Mouse (Mus musculus) heart, embryonic 13.5 days (tissue): ENCODE data around the gene Tktl2. TPM values are rescaled to one million over a fixed set of nuclear protein-coding genes. Genes with fewer than 3 reads are reported as not detected.
A peak's percentile ranks its signal among the peaks of the same experiment; 100 is the strongest.

Experiments used
- ATAC-seq: fragments of 200-750 bp; cut with Nextera tagmentation; 2 replicates; pipeline ENCODE4 v1.8.0; 2017; ENCODE audit warnings: moderate TSS enrichment; ENCODE audit not compliant: insufficient number of reproducible peaks, low FRiP score, low TSS enrichment; ENCODE audit errors: extremely low read depth
- H3K27ac ChIP-seq: fragments of 300-500 bp; sonication (generic); replicated peaks from 2 replicates; pipeline ENCODE4 v1.5.1; 2015; ENCODE audit warnings: moderate library complexity, mild to moderate bottlenecking, inconsistent platforms
- H3K27me3 ChIP-seq: fragments of 300-500 bp; sonication (generic); replicated peaks from 2 replicates; pipeline ENCODE4 v1.6.1; 2015; ENCODE audit warnings: mild to moderate bottlenecking, inconsistent platforms
- H3K36me3 ChIP-seq: fragments of 300-500 bp; sonication (generic); 2 replicates; pipeline ENCODE4 v1.6.1; 2015; ENCODE audit warnings: mild to moderate bottlenecking, inconsistent platforms
- H3K4me1 ChIP-seq: fragments of 300-500 bp; sonication (generic); 2 replicates; pipeline ENCODE4 v1.6.1; 2015; ENCODE audit warnings: inconsistent platforms
- H3K4me2 ChIP-seq: fragments of 300-500 bp; sonication (generic); 2 replicates; pipeline ENCODE4 v1.6.1; 2015; ENCODE audit warnings: inconsistent platforms, mild to moderate bottlenecking, moderate library complexity
- H3K4me3 ChIP-seq: fragments of 300-500 bp; sonication (generic); 2 replicates; pipeline ENCODE4 v1.5.1; 2015; ENCODE audit warnings: moderate library complexity, mild to moderate bottlenecking, inconsistent platforms
- H3K9ac ChIP-seq: fragments of 300-500 bp; sonication (generic); 2 replicates; pipeline ENCODE4 v1.6.1; 2015; ENCODE audit warnings: inconsistent platforms, mild to moderate bottlenecking, moderate library complexity
- H3K9me3 ChIP-seq: fragments of 300-500 bp; sonication (generic); 2 replicates; pipeline ENCODE4 v1.6.1; 2016; ENCODE audit warnings: inconsistent platforms
- WGBS: fragments of 180-500 bp; shearing (Covaris S2); methylation state at CpG from one replicate; pipeline ENCODE4 v1.1.7; 2015; ENCODE audit warnings: mixed read lengths; 5-methylcytosine and 5-hydroxymethylcytosine counted together
- polyA plus RNA-seq: library from polyadenylated mRNA; unstranded; fragments of >200 nt; fragmentation: Nextera tagmentation; extraction: Ambion mirVana; gene quantifications from 2 replicates; pipeline ENCODE4 v1.2.1, GENCODE M21; 2015

Gene Tktl2
- not detected in 2 replicates for polyA plus RNA-seq

GRCm38 (mm10) chr8:66511537-66511936 lies at the start of gene Tktl2:
Tktl2 (plus strand) TSS chr8:66511756.
- Histone ChIP-seq H3K36me3 (no peaks in the 10 kb centered on the region), H3K9me3 (no peaks in the 10 kb centered on the region), H3K4me1 (no peaks in the 10 kb centered on the region), H3K4me3 (no peak within 1 kb of the TSS), H3K4me2 (no peak within 1 kb of the TSS), H3K27me3 (no peaks in the 10 kb centered on the region), H3K27ac (no peak within 1 kb of the TSS), H3K9ac (no peak within 1 kb of the TSS)
- WGBS: 89% methylated on average over 22 of the region's 22 CpGs
- no peak for ATAC-seq

- Histone ChIP-seq H3K4me2 (no peak overlapping the region), H3K9ac (no peak overlapping the region), H3K36me3 (peaks cover under 1% of the 10 kb centered on the region; the same call in 1 of the 2 replicates), H3K27me3 (no peaks in the 10 kb centered on the region), H3K9me3 (no peaks in the 10 kb centered on the region), H3K4me3 (no peak overlapping the region), H3K27ac (no peak overlapping the region), H3K4me1 (no peaks in the 10 kb centered on the region)
- 41% methylated on average over 3 of the region's 3 CpGs for WGBS
- ATAC-seq: no peak
Observed at GRCm38 (mm10) chr8:66469821-66470220, 41.7 kb upstream of the Tktl2 start.

- peaks cover 63% of the 10 kb centered on the region for H3K36me3 ChIP-seq
- 93% methylated on average over 3 of the region's 3 CpGs for WGBS
- no peak for ATAC-seq
Observed at GRCm38 (mm10) chr8:66476880-66477279, 34.7 kb upstream of the Tktl2 start.

GRCm38 (mm10) chr8:66486084-66486763 lies 25.3 kb upstream of the Tktl2 start, which contains the start of gene Tma16:
Tma16 (minus strand) TSS chr8:66486530.
- peaks cover 8% of the 10 kb centered on the region for H3K4me1 ChIP-seq
- 0 out of 2 replicates have a peak within 1 kb of the TSS, but pooled peaks have one; percentile 40 for H3K27ac ChIP-seq
- H3K9me3 ChIP-seq: no peaks in the 10 kb centered on the region
- peak within 1 kb of the TSS; percentile 78 for H3K4me3 ChIP-seq
- H3K4me2 ChIP-seq: peak within 1 kb of the TSS; percentile 83
- under 1% methylated on average over 45 of the region's 45 CpGs for WGBS
- H3K36me3 ChIP-seq: peaks cover 27% of the 10 kb centered on the region
- peak within 1 kb of the TSS; percentile 89 for H3K9ac ChIP-seq
- peak; percentile 70 for ATAC-seq
- no peaks in the 10 kb centered on the region for H3K27me3 ChIP-seq

More at GRCm38 (mm10) chr8:66476880-66477279, 34.7 kb upstream of the Tktl2 start:
- H3K4me3 ChIP-seq: no peak overlapping the region
- H3K9me3 ChIP-seq: no peaks in the 10 kb centered on the region
- no peak overlapping the region for H3K9ac ChIP-seq
- H3K27ac ChIP-seq: no peak overlapping the region
- H3K27me3 ChIP-seq: no peaks in the 10 kb centered on the region
- H3K4me2 ChIP-seq: no peak overlapping the region
- no peaks in the 10 kb centered on the region for H3K4me1 ChIP-seq

- H3K9me3 ChIP-seq: no peaks in the 10 kb centered on the region
- no peak overlapping the region for H3K27ac ChIP-seq
- WGBS: 49% methylated on average over 3 of the region's 3 CpGs
- no peak overlapping the region for H3K4me3 ChIP-seq
- H3K9ac ChIP-seq: no peak overlapping the region
- H3K27me3 ChIP-seq: no peaks in the 10 kb centered on the region
- H3K36me3 ChIP-seq: peaks cover 3% of the 10 kb centered on the region
- peaks cover 8% of the 10 kb centered on the region for H3K4me1 ChIP-seq
- ATAC-seq: no peak
- no peak overlapping the region for H3K4me2 ChIP-seq
Observed at GRCm38 (mm10) chr8:66488556-66488955, 23.0 kb upstream of the Tktl2 start.

GRCm38 (mm10) chr8:66490624-66491023 lies 20.9 kb upstream of the Tktl2 start:
- no peak overlapping the region for H3K4me3 ChIP-seq
- no peaks in the 10 kb centered on the region for H3K27me3 ChIP-seq
- H3K27ac ChIP-seq: no peak overlapping the region
- 0 out of 2 replicates have a peak, but pooled peaks cover under 1% of the 10 kb centered on the region for H3K4me1 ChIP-seq
- no peak overlapping the region for H3K4me2 ChIP-seq
- no peak overlapping the region for H3K9ac ChIP-seq
- ATAC-seq: no peak
- WGBS: 73% methylated on average over 4 of the region's 4 CpGs
- no peaks in the 10 kb centered on the region for H3K36me3 ChIP-seq
- H3K9me3 ChIP-seq: no peaks in the 10 kb centered on the region

GRCm38 (mm10) chr8:66494496-66494895 lies 17.1 kb upstream of the Tktl2 start:
- Histone ChIP-seq H3K4me1 (no peaks in the 10 kb centered on the region), H3K9me3 (no peaks in the 10 kb centered on the region), H3K9ac (no peak overlapping the region), H3K4me3 (no peak overlapping the region), H3K27ac (no peak overlapping the region), H3K4me2 (no peak overlapping the region), H3K36me3 (no peaks in the 10 kb centered on the region), H3K27me3 (0 out of 2 replicates have a peak, but pooled peaks cover 4% of the 10 kb centered on the region)
- 58% methylated on average over 2 of the region's 2 CpGs for WGBS
- ATAC-seq: no peak

- Histone ChIP-seq H3K27me3 (0 out of 2 replicates have a peak, but pooled peaks cover 4% of the 10 kb centered on the region), H3K27ac (no peak overlapping the region), H3K4me1 (no peaks in the 10 kb centered on the region), H3K4me2 (no peak overlapping the region), H3K36me3 (no peaks in the 10 kb centered on the region), H3K4me3 (no peak overlapping the region), H3K9ac (no peak overlapping the region), H3K9me3 (no peaks in the 10 kb centered on the region)
- ATAC-seq: no peak
- WGBS: 6% methylated on average over 8 of the region's 8 CpGs
Observed at GRCm38 (mm10) chr8:66495726-66496125, 15.8 kb upstream of the Tktl2 start.

- H3K9me3 ChIP-seq: no peaks in the 10 kb centered on the region
- H3K36me3 ChIP-seq: no peaks in the 10 kb centered on the region
- H3K27ac ChIP-seq: no peak overlapping the region
- no peak overlapping the region for H3K4me3 ChIP-seq
- 37% methylated on average over 4 of the region's 4 CpGs for WGBS
- H3K9ac ChIP-seq: no peak overlapping the region
- ATAC-seq: no peak
- no peaks in the 10 kb centered on the region for H3K4me1 ChIP-seq
- 0 out of 2 replicates have a peak, but pooled peaks cover 4% of the 10 kb centered on the region for H3K27me3 ChIP-seq
- H3K4me2 ChIP-seq: no peak overlapping the region
Observed at GRCm38 (mm10) chr8:66496998-66497577, 14.5 kb upstream of the Tktl2 start.

- no peak for ATAC-seq
- H3K4me2 ChIP-seq: no peak overlapping the region
- WGBS: 67% methylated on average over 2 of the region's 2 CpGs
- H3K27me3 ChIP-seq: no peaks in the 10 kb centered on the region
- no peak overlapping the region for H3K9ac ChIP-seq
- H3K9me3 ChIP-seq: no peaks in the 10 kb centered on the region
- no peaks in the 10 kb centered on the region for H3K36me3 ChIP-seq
- H3K4me1 ChIP-seq: no peaks in the 10 kb centered on the region
- no peak overlapping the region for H3K4me3 ChIP-seq
- no peak overlapping the region for H3K27ac ChIP-seq
Observed at GRCm38 (mm10) chr8:66503381-66503780, 8.2 kb upstream of the Tktl2 start.

GRCm38 (mm10) chr8:66519149-66519548 lies 7.6 kb downstream of the Tktl2 start:
- H3K4me2 ChIP-seq: no peak overlapping the region
- no peak for ATAC-seq
- 70% methylated on average over 2 of the region's 2 CpGs for WGBS
- H3K9ac ChIP-seq: no peak overlapping the region
- no peaks in the 10 kb centered on the region for H3K27me3 ChIP-seq
- no peaks in the 10 kb centered on the region for H3K36me3 ChIP-seq
- H3K9me3 ChIP-seq: no peaks in the 10 kb centered on the region
- H3K4me3 ChIP-seq: no peak overlapping the region
- no peak overlapping the region for H3K27ac ChIP-seq
- no peaks in the 10 kb centered on the region for H3K4me1 ChIP-seq

- Histone ChIP-seq H3K27me3 (no peaks in the 10 kb centered on the region), H3K27ac (no peak overlapping the region), H3K4me3 (no peak overlapping the region), H3K4me2 (no peak overlapping the region), H3K9me3 (no peaks in the 10 kb centered on the region), H3K36me3 (no peaks in the 10 kb centered on the region), H3K4me1 (no peaks in the 10 kb centered on the region), H3K9ac (no peak overlapping the region)
- no peak for ATAC-seq
Observed at GRCm38 (mm10) chr8:66520576-66520975, 9.0 kb downstream of the Tktl2 start.
